24 mouse cellular contexts compared by ENCODE assay signal in genomic region chr2:137379816-137380215, GRCm38 (mm10).
"Had no signal": no experiment of that assay in that cellular context is flagged by ENCODE, and none has a peak within 500 bp of the region (broad histone marks: within the 10 kb centered on the region; RNA-seq: fewer than 3 reads in every experiment).

No protein-coding gene starts in this region.

- H3K4me3 ChIP-seq: heart, embryonic 10.5 days; heart, embryonic 12.5 days; hindbrain, embryonic 13.5 days; hindbrain, embryonic 15.5 days; intestine, embryonic 15.5 days; layer of hippocampus, adult 2 months; left cerebral cortex, adult 2 months; limb, embryonic 10.5 days; limb, embryonic 12.5 days; liver, embryonic 13.5 days had no signal

- H3K27ac ChIP-seq: heart, embryonic 10.5 days; hindbrain, embryonic 13.5 days; hindbrain, embryonic 15.5 days; hindbrain, postnatal 0 days; intestine, embryonic 15.5 days; layer of hippocampus, adult 2 months; left cerebral cortex, adult 2 months; limb, embryonic 10.5 days; limb, embryonic 12.5 days; liver, embryonic 13.5 days had no signal

- ATAC-seq: hindbrain, postnatal 0 days; intestine, embryonic 15.5 days; intestine, postnatal 0 days had no signal

- H3K36me3 ChIP-seq: heart, embryonic 10.5 days; heart, embryonic 12.5 days; hindbrain, embryonic 13.5 days; hindbrain, embryonic 15.5 days; intestine, embryonic 15.5 days; limb, embryonic 10.5 days; limb, embryonic 12.5 days; liver, embryonic 13.5 days had no signal

- H3K4me2 ChIP-seq: heart, embryonic 12.5 days; hindbrain, embryonic 13.5 days; hindbrain, embryonic 15.5 days; intestine, embryonic 15.5 days; limb, embryonic 12.5 days; liver, embryonic 11.5 days; liver, embryonic 13.5 days had no signal

- DNase-seq: gastrocnemius, postnatal 14 days; gastrocnemius, postnatal 36 days; heart, adult 18-20 months; heart, postnatal 10 days; heart, postnatal 36 days; kidney, adult 18-20 months; kidney, adult 8-10 months; kidney, postnatal 10 days; kidney, postnatal 25 days; kidney, postnatal 4 days; liver; liver, embryonic 13.5 days had no signal

- H3K9ac ChIP-seq: heart, embryonic 12.5 days; hindbrain, embryonic 13.5 days; hindbrain, embryonic 15.5 days; intestine, embryonic 15.5 days; limb, embryonic 12.5 days; liver, embryonic 13.5 days had no signal

- H3K4me1 ChIP-seq: heart, embryonic 10.5 days; heart, embryonic 12.5 days; hindbrain, embryonic 13.5 days; hindbrain, embryonic 15.5 days; intestine, embryonic 15.5 days; limb, embryonic 12.5 days; liver, embryonic 13.5 days had no signal

- H3K9me3 ChIP-seq: heart, embryonic 10.5 days; heart, embryonic 12.5 days; hindbrain, embryonic 13.5 days; hindbrain, embryonic 15.5 days; intestine, embryonic 15.5 days; limb, embryonic 10.5 days; limb, embryonic 12.5 days; liver, embryonic 13.5 days had no signal

- H3K27me3 ChIP-seq: heart, embryonic 12.5 days; hindbrain, embryonic 13.5 days; hindbrain, embryonic 15.5 days; intestine, embryonic 15.5 days; limb, embryonic 12.5 days; liver, embryonic 13.5 days had no signal
